9 mouse cellular contexts compared by ENCODE assay signal in genomic region chr11:82914711-82915352, GRCm38 (mm10). TPM values are rescaled to one million over a fixed set of nuclear protein-coding genes. Genes with fewer than 3 reads are reported as not detected.
DNase-seq lines count a peak whose midpoint lies in the region; ATAC-seq and TF ChIP-seq lines count a peak whose summit lies in the region.
"Had no signal": no experiment of that assay in that cellular context is flagged by ENCODE, and none has a peak within 500 bp of the region (broad histone marks: within the 10 kb centered on the region; RNA-seq: fewer than 3 reads in every experiment).

No protein-coding gene starts in this region.

- no peak for TF ChIP-seq POLR2A in lung, adult 2 months (IDR thresholded peaks at IDR 0.05; ENCODE audit: borderline replicate concordance, extremely low read depth, low read depth, low read length)

- no peaks in the 10 kb centered on the region for H3K36me3 ChIP-seq in forebrain, embryonic 11.5 days (ENCODE audit: control insufficient read depth, insufficient read depth, low read length)

- H3K4me3 ChIP-seq in forebrain, embryonic 11.5 days (ENCODE audit: low read depth, low read length) = peak overlapping the region; percentile 9; the same call in 1 of the 2 replicates
- H3K4me3 ChIP-seq in lung, adult 2 months (replicated peaks; ENCODE audit: extremely low read depth, low read depth, low read length) = no peak overlapping the region

- peak; percentile 98 for TF ChIP-seq CTCF in lung, adult 2 months (IDR thresholded peaks at IDR 0.05; ENCODE audit: insufficient read depth, low read length)

- 0 out of 2 replicates have a peak, but pooled peaks have one; percentile 30 for ATAC-seq in forebrain, embryonic 11.5 days (replicated peaks; ENCODE audit: low FRiP score)
- ATAC-seq in neutrophil, adult 5-6 weeks (ENCODE audit: extremely low read depth, insufficient number of reproducible peaks, low FRiP score, poor library complexity, severe bottlenecking) = peak; percentile 80

- peak; percentile 86 for DNase-seq in ES-CJ7 (ENCODE audit: low read depth, low spot score)
- peak; percentile 64 for DNase-seq in c-Kit-positive CD71-positive TER-119-negative erythroid progenitor cells, embryonic 14.5 days (ENCODE audit: low read depth)
- peak; percentile 89 for DNase-seq in forebrain, embryonic 11.5 days (ENCODE audit: low spot score)
- DNase-seq in heart, postnatal 25 days (ENCODE audit: low spot score) = peak; percentile 36
- peak; percentile 56 for DNase-seq in large intestine, adult 2 months (ENCODE audit: low read depth, low spot score)
- peak; percentile 72 for DNase-seq in lung, adult 2 months
- peak; percentile 82 for DNase-seq in thymus, postnatal 0 days (ENCODE audit: low spot score)

- H3K9me3 ChIP-seq in forebrain, embryonic 11.5 days (ENCODE audit: control insufficient read depth, low read length) = no peaks in the 10 kb centered on the region

- H3K27me3 ChIP-seq in forebrain, embryonic 11.5 days (ENCODE audit: control insufficient read depth, insufficient read depth, low read length) = no peaks in the 10 kb centered on the region

- intact Hi-C loops in heart, postnatal 25 days (cut with DNase I) = loop anchor here (1.0 to 10.0 kb wide), 4 partner anchors 44 to 380 kb away; partner anchors contain the start of gene Ap2b1

- no peaks in the 10 kb centered on the region for H3K4me1 ChIP-seq in forebrain, embryonic 11.5 days (replicated peaks; ENCODE audit: control insufficient read depth, insufficient read depth, low read length)
- no peaks in the 10 kb centered on the region for H3K4me1 ChIP-seq in lung, adult 2 months (ENCODE audit: control insufficient read depth, insufficient read depth, low read length)

- no peak overlapping the region for H3K9ac ChIP-seq in forebrain, embryonic 11.5 days (ENCODE audit: low read length)

- WGBS in forebrain, embryonic 11.5 days = 9% methylated on average over 16 of the region's 16 CpGs
- 7% methylated on average over 16 of the region's 16 CpGs for WGBS in large intestine, adult 2 months
- WGBS in lung, adult 2 months = 6% methylated on average over 16 of the region's 16 CpGs

- H3K4me2 ChIP-seq in forebrain, embryonic 11.5 days (ENCODE audit: low read depth, low read length, severe bottlenecking) = peak overlapping the region; percentile 44; the same call in 1 of the 2 replicates

- H3K27ac ChIP-seq in forebrain, embryonic 11.5 days (ENCODE audit: low read depth, low read length) = no peak overlapping the region
- H3K27ac ChIP-seq: macrophage had no signal

RNA-seq across cellular contexts. Expression of gene Unc45b, which starts 4.5 kb away (rescaled TPM):
- polyA plus RNA-seq in forebrain, embryonic 11.5 days (2014; fragmentation: Nextera tagmentation; extraction: Ambion mirVana) = 0.20 and 0.41 TPM in 2 replicates
- total RNA-seq in heart, postnatal 25 days (2021) = 100 to 1,000 TPM; 172 to 215 TPM
- polyA plus RNA-seq in large intestine, adult 2 months (2012; rRNA removed) = 0.62 and 0.88 TPM in 2 replicates
- polyA plus RNA-seq in lung, adult 2 months (2012; rRNA removed) = 19.0 and 20.0 TPM in 2 replicates
- not detected in 2 replicates for total RNA-seq in neutrophil, adult 5-6 weeks (2017)
- polyA plus RNA-seq in thymus, postnatal 0 days (2015; fragmentation: Nextera tagmentation; extraction: Ambion mirVana) = 1.0 and 1.7 TPM in 2 replicates
- polyA plus RNA-seq: macrophage had no signal

RNA-seq across cellular contexts. Expression of gene Nle1, which starts 6.6 kb away (rescaled TPM):
- polyA plus RNA-seq in forebrain, embryonic 11.5 days (2014; fragmentation: Nextera tagmentation; extraction: Ambion mirVana) = 31.9 and 34.8 TPM in 2 replicates
- 10 to 100 TPM; 12.1 to 14.5 TPM for total RNA-seq in heart, postnatal 25 days (2021)
- polyA plus RNA-seq in large intestine, adult 2 months (2012; rRNA removed) = 27.7 and 33.6 TPM in 2 replicates
- 28.2 and 29.1 TPM in 2 replicates for polyA plus RNA-seq in lung, adult 2 months (2012; rRNA removed)
- 5.6 and 10.7 TPM in 2 replicates for total RNA-seq in neutrophil, adult 5-6 weeks (2017)
- 36.1 and 37.6 TPM in 2 replicates for polyA plus RNA-seq in thymus, postnatal 0 days (2015; fragmentation: Nextera tagmentation; extraction: Ambion mirVana)

RNA-seq across cellular contexts. Expression of gene Fndc8, which starts 22.9 kb away (rescaled TPM):
- polyA plus RNA-seq in forebrain, embryonic 11.5 days (2014; fragmentation: Nextera tagmentation; extraction: Ambion mirVana) = 0.44 and 0.48 TPM in 2 replicates
- total RNA-seq in heart, postnatal 25 days (2021) = not detected
- 0.11 and 0.16 TPM in 2 replicates for polyA plus RNA-seq in large intestine, adult 2 months (2012; rRNA removed)
- 0.08 and 0.11 TPM in 2 replicates for polyA plus RNA-seq in lung, adult 2 months (2012; rRNA removed)
- not detected in 2 replicates for total RNA-seq in neutrophil, adult 5-6 weeks (2017)
- polyA plus RNA-seq in thymus, postnatal 0 days (2015; fragmentation: Nextera tagmentation; extraction: Ambion mirVana) = 0.26 and 0.39 TPM in 2 replicates
- polyA plus RNA-seq: macrophage had no signal

RNA-seq across cellular contexts. Expression of gene Rad51d, which starts 24.4 kb away (rescaled TPM):
- polyA plus RNA-seq in forebrain, embryonic 11.5 days (2014; fragmentation: Nextera tagmentation; extraction: Ambion mirVana) = 15.6 and 17.4 TPM in 2 replicates
- 1 to 10 TPM; 8.0 to 9.3 TPM for total RNA-seq in heart, postnatal 25 days (2021)
- polyA plus RNA-seq in large intestine, adult 2 months (2012; rRNA removed) = 10.0 and 12.1 TPM in 2 replicates
- polyA plus RNA-seq in lung, adult 2 months (2012; rRNA removed) = 9.3 and 11.7 TPM in 2 replicates
- total RNA-seq in neutrophil, adult 5-6 weeks (2017) = 20.1 and 22.5 TPM in 2 replicates
- polyA plus RNA-seq in thymus, postnatal 0 days (2015; fragmentation: Nextera tagmentation; extraction: Ambion mirVana) = 19.2 and 22.4 TPM in 2 replicates

RNA-seq across cellular contexts. Expression of gene Slfn5, which starts 36.3 kb away (rescaled TPM):
- 0.28 and 0.40 TPM in 2 replicates for polyA plus RNA-seq in forebrain, embryonic 11.5 days (2014; fragmentation: Nextera tagmentation; extraction: Ambion mirVana)
- 10 to 100 TPM; 60.8 to 70.3 TPM for total RNA-seq in heart, postnatal 25 days (2021)
- polyA plus RNA-seq in large intestine, adult 2 months (2012; rRNA removed) = 1.4 and 2.6 TPM in 2 replicates
- 14.3 and 25.1 TPM in 2 replicates for polyA plus RNA-seq in lung, adult 2 months (2012; rRNA removed)
- 117 and 124 TPM in 2 replicates for total RNA-seq in neutrophil, adult 5-6 weeks (2017)
- polyA plus RNA-seq in thymus, postnatal 0 days (2015; fragmentation: Nextera tagmentation; extraction: Ambion mirVana) = 8.9 and 10.6 TPM in 2 replicates

Comparison
In these comparisons a context has a peak if more than half of its experiments do, and no peak if none do; other contexts are left out.
1. DNase-seq: peak in every context shown above with its lines; median percentile 89 in forebrain, embryonic 11.5 days; 86 in ES-CJ7; 82 in thymus, postnatal 0 days; 72 in lung, adult 2 months; 64 in c-Kit-positive CD71-positive TER-119-negative erythroid progenitor cells, embryonic 14.5 days; 56 in large intestine, adult 2 months; 36 in heart, postnatal 25 days.